Mouse (Mus musculus) forebrain, embryonic 16.5 days (tissue): ENCODE data around the gene Lrrc23. TPM values are rescaled to one million over a fixed set of nuclear protein-coding genes. Genes with fewer than 3 reads are reported as not detected.

Source experiments
- ATAC-seq: fragments of 200-750 bp; cut with Nextera tagmentation; 2 replicates; pipeline ENCODE4 v1.8.0; 2017; ENCODE audit warnings: mild to moderate bottlenecking, moderate library complexity
- H3K27ac ChIP-seq: fragments of 300-500 bp; sonication (generic); 2 replicates; pipeline ENCODE4 v1.5.1; 2014; ENCODE audit warnings: low read length, control low read depth
- H3K27me3 ChIP-seq: fragments of 300-500 bp; sonication (generic); replicated peaks from 2 replicates; pipeline ENCODE4 v1.6.1; 2014; ENCODE audit warnings: low read length; ENCODE audit not compliant: control insufficient read depth, insufficient read depth
- H3K36me3 ChIP-seq: fragments of 300-500 bp; sonication (generic); 2 replicates; pipeline ENCODE4 v1.6.1; 2014; ENCODE audit not compliant: control insufficient read depth, insufficient read depth
- H3K4me1 ChIP-seq: fragments of 300-500 bp; sonication (generic); replicated peaks from 2 replicates; pipeline ENCODE4 v1.6.1; 2014; ENCODE audit warnings: low read length; ENCODE audit not compliant: control insufficient read depth, insufficient read depth
- H3K4me2 ChIP-seq: fragments of 300-500 bp; sonication (generic); 2 replicates; pipeline ENCODE4 v1.6.1; 2014; ENCODE audit warnings: mild to moderate bottlenecking, low read length, control low read depth
- H3K4me3 ChIP-seq: fragments of 300-500 bp; sonication (generic); replicated peaks from 2 replicates; pipeline ENCODE4 v1.5.1; 2014; ENCODE audit warnings: mild to moderate bottlenecking, low read length, control low read depth
- H3K9ac ChIP-seq: fragments of 300-500 bp; sonication (generic); replicated peaks from 2 replicates; pipeline ENCODE4 v1.6.1; 2014; ENCODE audit warnings: low read depth, low read length, control low read depth
- H3K9me3 ChIP-seq: fragments of 300-500 bp; sonication (generic); 2 replicates; pipeline ENCODE4 v1.6.1; 2016; ENCODE audit warnings: low read length; ENCODE audit not compliant: control insufficient read depth
- WGBS: fragments of 180-500 bp; shearing (Covaris S2); extraction: QIAGEN DNeasy Blood & Tissue Kit; methylation state at CpG from one replicate; pipeline ENCODE4 v1.1.7; 2014; 5-methylcytosine and 5-hydroxymethylcytosine counted together
- polyA plus RNA-seq: library from polyadenylated mRNA; unstranded; fragments of >200 nt; fragmentation: Nextera tagmentation; extraction: Ambion mirVana; gene quantifications from 2 replicates; pipeline ENCODE4 v1.2.1, GENCODE M21; 2015

The Lrrc23 gene
- polyA plus RNA-seq, 1 experiment from 2014 or later, result 2.5 TPM

- no peak overlapping the region for H3K4me3 ChIP-seq
- ATAC-seq, result no peak
- H3K27me3 ChIP-seq, result no peaks in the 10 kb centered on the region
- no peak overlapping the region for H3K27ac ChIP-seq
- H3K36me3 ChIP-seq, result no peaks in the 10 kb centered on the region
- no peak overlapping the region for H3K9ac ChIP-seq
- 90% methylated on average over 8 of the region's 8 CpGs for WGBS
- no peaks in the 10 kb centered on the region for H3K4me1 ChIP-seq
- no peaks in the 10 kb centered on the region for H3K9me3 ChIP-seq
- H3K4me2 ChIP-seq, result no peak overlapping the region
Measured at GRCm38 (mm10) chr6:124729850-124730705, 49.4 kb downstream of the Lrrc23 start.

GRCm38 (mm10) chr6:124728621-124729020 is 50.9 kb downstream of the Lrrc23 start:
- Histone ChIP-seq H3K27ac (no peak overlapping the region), H3K9me3 (no peaks in the 10 kb centered on the region), H3K4me3 (no peak overlapping the region), H3K4me2 (no peak overlapping the region), H3K27me3 (no peaks in the 10 kb centered on the region), H3K4me1 (no peaks in the 10 kb centered on the region), H3K9ac (no peak overlapping the region), H3K36me3 (no peaks in the 10 kb centered on the region)
- WGBS, result 88% methylated on average over 10 of the region's 10 CpGs
- ATAC-seq, result no peak

GRCm38 (mm10) chr6:124724472-124724871 is 55.1 kb downstream of the Lrrc23 start:
- H3K4me3 ChIP-seq, result no peak overlapping the region
- no peak overlapping the region for H3K9ac ChIP-seq
- WGBS, result 90% methylated on average over 10 of the region's 10 CpGs
- H3K4me2 ChIP-seq, result no peak overlapping the region
- H3K4me1 ChIP-seq, result no peaks in the 10 kb centered on the region
- ATAC-seq, result no peak
- H3K27me3 ChIP-seq, result no peaks in the 10 kb centered on the region
- no peaks in the 10 kb centered on the region for H3K9me3 ChIP-seq
- H3K36me3 ChIP-seq, result no peaks in the 10 kb centered on the region
- H3K27ac ChIP-seq, result no peak overlapping the region

- no peak overlapping the region for H3K4me3 ChIP-seq
- no peak for ATAC-seq
- no peak overlapping the region for H3K4me2 ChIP-seq
- no peak overlapping the region for H3K9ac ChIP-seq
- no peaks in the 10 kb centered on the region for H3K36me3 ChIP-seq
- H3K9me3 ChIP-seq, result no peaks in the 10 kb centered on the region
- no peaks in the 10 kb centered on the region for H3K27me3 ChIP-seq
- H3K4me1 ChIP-seq, result no peaks in the 10 kb centered on the region
- WGBS, result 84% methylated on average over 8 of the region's 8 CpGs
- no peak overlapping the region for H3K27ac ChIP-seq
Measured at GRCm38 (mm10) chr6:124723541-124723940, 56.0 kb downstream of the Lrrc23 start.

GRCm38 (mm10) chr6:124722876-124723473 is 56.6 kb downstream of the Lrrc23 start:
- 78% methylated on average over 6 of the region's 6 CpGs for WGBS
- Histone ChIP-seq H3K27ac (no peak overlapping the region), H3K9ac (no peak overlapping the region), H3K4me1 (no peaks in the 10 kb centered on the region), H3K4me3 (no peak overlapping the region), H3K9me3 (no peaks in the 10 kb centered on the region), H3K36me3 (no peaks in the 10 kb centered on the region), H3K4me2 (no peak overlapping the region), H3K27me3 (no peaks in the 10 kb centered on the region)
- ATAC-seq, result no peak

GRCm38 (mm10) chr6:124720904-124721303 is 58.6 kb downstream of the Lrrc23 start:
- H3K4me1 ChIP-seq, result no peaks in the 10 kb centered on the region
- ATAC-seq, result no peak
- peaks cover 11% of the 10 kb centered on the region for H3K36me3 ChIP-seq
- H3K9me3 ChIP-seq, result no peaks in the 10 kb centered on the region
- 61% methylated on average over 11 of the region's 11 CpGs for WGBS
- H3K9ac ChIP-seq, result no peak overlapping the region
- no peak overlapping the region for H3K4me2 ChIP-seq
- H3K4me3 ChIP-seq, result no peak overlapping the region
- no peak overlapping the region for H3K27ac ChIP-seq
- H3K27me3 ChIP-seq, result no peaks in the 10 kb centered on the region

Other genes starting within 250 kb of the Lrrc23 start
- gene C1s1, start 237.4 kb downstream of the Lrrc23 start, polyA plus RNA-seq, result 0.29 and 0.47 TPM in 2 replicates
- not detected in 2 replicates for gene C1rb, start 209.4 kb downstream of the Lrrc23 start, polyA plus RNA-seq
- gene C1s2, start 143.6 kb downstream of the Lrrc23 start, polyA plus RNA-seq, result 0.08 and 0.21 TPM in 2 replicates
- gene Lpcat3, start 116.7 kb downstream of the Lrrc23 start, polyA plus RNA-seq, result 35.9 and 36.7 TPM in 2 replicates
- gene Emg1, start 67.5 kb downstream of the Lrrc23 start, polyA plus RNA-seq, result 142 and 150 TPM in 2 replicates
- 250 and 252 TPM in 2 replicates for gene Phb2, start 67.4 kb downstream of the Lrrc23 start, polyA plus RNA-seq
- 3.3 and 4.5 TPM in 2 replicates for gene Ptpn6, start 41.0 kb downstream of the Lrrc23 start, polyA plus RNA-seq
- 614 and 641 TPM in 2 replicates for gene Grcc10, start 38.4 kb downstream of the Lrrc23 start, polyA plus RNA-seq
- gene Gm45234, start 23.7 kb downstream of the Lrrc23 start, polyA plus RNA-seq, result not detected in 2 replicates
- gene Atn1, start 23.2 kb downstream of the Lrrc23 start, polyA plus RNA-seq, result 23.4 and 27.0 TPM in 2 replicates
- 44.9 and 63.3 TPM in 2 replicates for gene Eno2, start 10.1 kb downstream of the Lrrc23 start, polyA plus RNA-seq
- 4.7 and 5.9 TPM in 2 replicates for gene Spsb2, start 28.9 kb upstream of the Lrrc23 start, polyA plus RNA-seq
- 359 and 360 TPM in 2 replicates for gene Tpi1, start 34.6 kb upstream of the Lrrc23 start, polyA plus RNA-seq
- 203 and 216 TPM in 2 replicates for gene Usp5, start 49.8 kb upstream of the Lrrc23 start, polyA plus RNA-seq
- 69.7 and 76.7 TPM in 2 replicates for gene Cdca3, start 49.8 kb upstream of the Lrrc23 start, polyA plus RNA-seq
- 0.42 and 0.75 TPM in 2 replicates for gene Gnb3, start 60.5 kb upstream of the Lrrc23 start, polyA plus RNA-seq
- gene P3h3, start 78.0 kb upstream of the Lrrc23 start, polyA plus RNA-seq, result 13.0 and 16.8 TPM in 2 replicates
- gene Gpr162, start 84.3 kb upstream of the Lrrc23 start, polyA plus RNA-seq, result 21.8 and 28.8 TPM in 2 replicates
- 0.06 and 0.30 TPM in 2 replicates for gene Cd4, start 108.5 kb upstream of the Lrrc23 start, polyA plus RNA-seq
- gene Lag3, start 132.0 kb upstream of the Lrrc23 start, polyA plus RNA-seq, result 1.7 and 2.9 TPM in 2 replicates
- gene Ptms, start 140.4 kb upstream of the Lrrc23 start, polyA plus RNA-seq, result 666 and 701 TPM in 2 replicates
- 459 and 463 TPM in 2 replicates for gene Mlf2, start 151.7 kb upstream of the Lrrc23 start, polyA plus RNA-seq
- gene Cops7a, start 185.8 kb upstream of the Lrrc23 start, polyA plus RNA-seq, result 94.4 and 96.7 TPM in 2 replicates
- gene Pianp, start 217.0 kb upstream of the Lrrc23 start, polyA plus RNA-seq, result 36.6 and 44.7 TPM in 2 replicates
- gene Zfp384, start 229.4 kb upstream of the Lrrc23 start, polyA plus RNA-seq, result 15.2 and 19.0 TPM in 2 replicates